Mouse (Mus musculus): ENCODE measurements around the gene Stra6l. TPM values are rescaled to one million over a fixed set of nuclear protein-coding genes. Genes with fewer than 3 reads are reported as not detected.

Gene Stra6l
- total and polyA plus RNA-seq, 2 experiments: 86.7 to 173 TPM

- no peaks in the 10 kb centered on the region for H3K36me3 ChIP-seq (ENCODE audit: control insufficient read depth, insufficient read depth, low read length)
- TF ChIP-seq CTCF (IDR thresholded peaks at IDR 0.05; ENCODE audit: low read depth, low read length): no peak
- TF ChIP-seq POLR2A (IDR thresholded peaks at IDR 0.05; ENCODE audit: extremely low read depth, insufficient read depth, low read length): no peak
- WGBS: 72% methylated on average over 13 of the region's 13 CpGs
- DNase-seq (ENCODE audit: extremely low read depth, low read depth, low spot score): no peak
- H3K79me2 ChIP-seq (ENCODE audit: control insufficient read depth, insufficient read depth, low read length): no peaks in the 10 kb centered on the region
- no peak overlapping the region for H3K27ac ChIP-seq (replicated peaks; ENCODE audit: insufficient read depth, low read depth, low read length)
- H3K4me1 ChIP-seq (ENCODE audit: control insufficient read depth, insufficient read depth, low read length): no peaks in the 10 kb centered on the region
- H3K27me3 ChIP-seq (ENCODE audit: control insufficient read depth, insufficient read depth, low read length): peaks cover 10% of the 10 kb centered on the region
- no peak overlapping the region for H3K4me3 ChIP-seq (ENCODE audit: insufficient read depth, low read depth, low read length)
- H3K9ac ChIP-seq (ENCODE audit: low read depth, low read length): no peak overlapping the region
Observed at GRCm38 (mm10) chr4:45829907-45830759, 18.3 kb upstream of the Stra6l start.

GRCm38 (mm10) chr4:45831996-45832395 lies 16.5 kb upstream of the Stra6l start:
- H3K4me3 ChIP-seq (ENCODE audit: insufficient read depth, low read depth, low read length): no peak overlapping the region
- TF ChIP-seq CTCF (IDR thresholded peaks at IDR 0.05; ENCODE audit: low read depth, low read length): no peak
- 89% methylated on average over 7 of the region's 7 CpGs for WGBS
- no peaks in the 10 kb centered on the region for H3K36me3 ChIP-seq (ENCODE audit: control insufficient read depth, insufficient read depth, low read length)
- H3K27me3 ChIP-seq (ENCODE audit: control insufficient read depth, insufficient read depth, low read length): no peaks in the 10 kb centered on the region; the same call in 1 of the 2 replicates
- no peak overlapping the region for H3K27ac ChIP-seq (replicated peaks; ENCODE audit: insufficient read depth, low read depth, low read length)
- H3K4me1 ChIP-seq (ENCODE audit: control insufficient read depth, insufficient read depth, low read length): no peaks in the 10 kb centered on the region
- H3K9ac ChIP-seq (ENCODE audit: low read depth, low read length): no peak overlapping the region
- no peak for DNase-seq (ENCODE audit: extremely low read depth, low read depth, low spot score)
- H3K79me2 ChIP-seq (ENCODE audit: control insufficient read depth, insufficient read depth, low read length): no peaks in the 10 kb centered on the region

GRCm38 (mm10) chr4:45833461-45833860 lies 15.0 kb upstream of the Stra6l start:
- Histone ChIP-seq H3K27me3 (ENCODE audit: control insufficient read depth, insufficient read depth, low read length) (no peaks in the 10 kb centered on the region; the same call in 1 of the 2 replicates), H3K79me2 (ENCODE audit: control insufficient read depth, insufficient read depth, low read length) (no peaks in the 10 kb centered on the region), H3K4me3 (ENCODE audit: insufficient read depth, low read depth, low read length) (no peak overlapping the region), H3K4me1 (ENCODE audit: control insufficient read depth, insufficient read depth, low read length) (no peaks in the 10 kb centered on the region), H3K27ac (replicated peaks; ENCODE audit: insufficient read depth, low read depth, low read length) (no peak overlapping the region), H3K9ac (ENCODE audit: low read depth, low read length) (no peak overlapping the region), H3K36me3 (ENCODE audit: control insufficient read depth, insufficient read depth, low read length) (no peaks in the 10 kb centered on the region)
- WGBS: 56% methylated on average over 5 of the region's 5 CpGs
- no peak for DNase-seq (ENCODE audit: extremely low read depth, low read depth, low spot score)
- TF ChIP-seq CTCF (IDR thresholded peaks at IDR 0.05; ENCODE audit: low read depth, low read length) (no peak), POLR2A (IDR thresholded peaks at IDR 0.05; ENCODE audit: extremely low read depth, insufficient read depth, low read length) (no peak)

GRCm38 (mm10) chr4:45844355-45844754 lies 4.1 kb upstream of the Stra6l start:
- H3K36me3 ChIP-seq (ENCODE audit: control insufficient read depth, insufficient read depth, low read length): no peaks in the 10 kb centered on the region
- H3K27ac ChIP-seq (replicated peaks; ENCODE audit: insufficient read depth, low read depth, low read length): no peak overlapping the region
- no peak overlapping the region for H3K4me3 ChIP-seq (ENCODE audit: insufficient read depth, low read depth, low read length)
- TF ChIP-seq CTCF (IDR thresholded peaks at IDR 0.05; ENCODE audit: low read depth, low read length): peak; percentile 50
- no peak for TF ChIP-seq POLR2A (IDR thresholded peaks at IDR 0.05; ENCODE audit: extremely low read depth, insufficient read depth, low read length)
- no peak overlapping the region for H3K9ac ChIP-seq (ENCODE audit: low read depth, low read length)
- no peaks in the 10 kb centered on the region for H3K27me3 ChIP-seq (ENCODE audit: control insufficient read depth, insufficient read depth, low read length)
- DNase-seq (ENCODE audit: extremely low read depth, low read depth, low spot score): peak; percentile 53
- 51% methylated on average over 14 of the region's 14 CpGs for WGBS
- peaks cover 5% of the 10 kb centered on the region for H3K4me1 ChIP-seq (ENCODE audit: control insufficient read depth, insufficient read depth, low read length)
- H3K79me2 ChIP-seq (ENCODE audit: control insufficient read depth, insufficient read depth, low read length): no peaks in the 10 kb centered on the region

GRCm38 (mm10) chr4:45846263-45846662 lies 2.2 kb upstream of the Stra6l start:
- Histone ChIP-seq H3K9ac (ENCODE audit: low read depth, low read length) (no peak overlapping the region), H3K4me1 (ENCODE audit: control insufficient read depth, insufficient read depth, low read length) (peaks cover 17% of the 10 kb centered on the region), H3K27me3 (ENCODE audit: control insufficient read depth, insufficient read depth, low read length) (no peaks in the 10 kb centered on the region), H3K36me3 (ENCODE audit: control insufficient read depth, insufficient read depth, low read length) (no peaks in the 10 kb centered on the region), H3K79me2 (ENCODE audit: control insufficient read depth, insufficient read depth, low read length) (peaks cover 9% of the 10 kb centered on the region; the same call in 1 of the 2 replicates), H3K4me3 (ENCODE audit: insufficient read depth, low read depth, low read length) (no peak overlapping the region), H3K27ac (replicated peaks; ENCODE audit: insufficient read depth, low read depth, low read length) (no peak overlapping the region)
- no peak for DNase-seq (ENCODE audit: extremely low read depth, low read depth, low spot score)
- 88% methylated on average over 2 of the region's 2 CpGs for WGBS
- TF ChIP-seq POLR2A (IDR thresholded peaks at IDR 0.05; ENCODE audit: extremely low read depth, insufficient read depth, low read length): no peak
- no peak for TF ChIP-seq CTCF (IDR thresholded peaks at IDR 0.05; ENCODE audit: low read depth, low read length)

GRCm38 (mm10) chr4:45848825-45849156 lies 327 bp downstream of the Stra6l start:
- Histone ChIP-seq H3K79me2 (ENCODE audit: control insufficient read depth, insufficient read depth, low read length) (peaks cover 13% of the 10 kb centered on the region; the same call in 1 of the 2 replicates), H3K27me3 (ENCODE audit: control insufficient read depth, insufficient read depth, low read length) (no peaks in the 10 kb centered on the region), H3K36me3 (ENCODE audit: control insufficient read depth, insufficient read depth, low read length) (no peaks in the 10 kb centered on the region), H3K27ac (replicated peaks; ENCODE audit: insufficient read depth, low read depth, low read length) (peak overlapping the region; percentile 77), H3K4me3 (ENCODE audit: insufficient read depth, low read depth, low read length) (peak overlapping the region; percentile 64), H3K4me1 (ENCODE audit: control insufficient read depth, insufficient read depth, low read length) (peaks cover 32% of the 10 kb centered on the region), H3K9ac (ENCODE audit: low read depth, low read length) (peak overlapping the region; percentile 66)
- peak; percentile 96 for DNase-seq (ENCODE audit: extremely low read depth, low read depth, low spot score)
- 16% methylated on average over 10 of the region's 10 CpGs for WGBS
- TF ChIP-seq CTCF (IDR thresholded peaks at IDR 0.05; ENCODE audit: low read depth, low read length): no peak
- peak; percentile 53; the same call in 1 of the 2 replicates for TF ChIP-seq POLR2A (IDR thresholded peaks at IDR 0.05; ENCODE audit: extremely low read depth, insufficient read depth, low read length)

All from liver, adult 2 months (tissue).